Mouse (Mus musculus) kidney, embryonic 14.5 days (tissue): ENCODE data around the gene 1700057G04Rik. TPM values are rescaled to one million over a fixed set of nuclear protein-coding genes. Genes with fewer than 3 reads are reported as not detected.

Source experiments
- ATAC-seq: fragments of 200-750 bp; cut with Nextera tagmentation; 2 replicates; pipeline ENCODE4 v1.8.0; 2017; ENCODE audit warnings: moderate number of reproducible peaks, mild to moderate bottlenecking, moderate TSS enrichment, moderate library complexity; ENCODE audit not compliant: low FRiP score, low TSS enrichment
- H3K27ac ChIP-seq: fragments of 300-500 bp; sonication (generic); 2 replicates; pipeline ENCODE4 v1.5.1; 2014; ENCODE audit warnings: low read depth, mild to moderate bottlenecking, low read length, moderate library complexity, mixed read lengths
- H3K27me3 ChIP-seq: fragments of 300-500 bp; sonication (generic); 2 replicates; pipeline ENCODE4 v1.6.1; 2014; ENCODE audit warnings: mild to moderate bottlenecking, low read length; ENCODE audit not compliant: control insufficient read depth, insufficient read depth
- H3K36me3 ChIP-seq: fragments of 300-500 bp; sonication (generic); 2 replicates; pipeline ENCODE4 v1.6.1; 2014; ENCODE audit warnings: low read length, mixed read lengths; ENCODE audit not compliant: control insufficient read depth, insufficient read depth
- H3K4me1 ChIP-seq: fragments of 300-500 bp; sonication (generic); 2 replicates; pipeline ENCODE4 v1.6.1; 2014; ENCODE audit warnings: low read length, mixed read lengths; ENCODE audit not compliant: control insufficient read depth, insufficient read depth
- H3K4me2 ChIP-seq: fragments of 300-500 bp; sonication (generic); replicated peaks from 2 replicates; pipeline ENCODE4 v1.6.1; 2014; ENCODE audit warnings: low read depth, mild to moderate bottlenecking, low read length
- H3K4me3 ChIP-seq: fragments of 300-500 bp; sonication (generic); 2 replicates; pipeline ENCODE4 v1.5.1; 2014; ENCODE audit warnings: mild to moderate bottlenecking, low read length
- H3K9ac ChIP-seq: fragments of 300-500 bp; sonication (generic); 2 replicates; pipeline ENCODE4 v1.6.1; 2014; ENCODE audit warnings: low read depth, mild to moderate bottlenecking, low read length, moderate library complexity
- H3K9me3 ChIP-seq: fragments of 300-500 bp; sonication (generic); 2 replicates; pipeline ENCODE4 v1.6.1; 2016; ENCODE audit warnings: low read length; ENCODE audit not compliant: control insufficient read depth
- WGBS: fragments of 180-500 bp; shearing (Covaris S2); extraction: QIAGEN DNeasy Blood & Tissue Kit; methylation state at CpG from one replicate; pipeline ENCODE4 v1.1.7; 2014; 5-methylcytosine and 5-hydroxymethylcytosine counted together
- polyA plus RNA-seq: library from polyadenylated mRNA; unstranded; fragments of >200 nt; fragmentation: Nextera tagmentation; extraction: Ambion mirVana; gene quantifications from 2 replicates; pipeline ENCODE4 v1.2.1, GENCODE M21; 2014

1700057G04Rik gene
- polyA plus RNA-seq: not detected in 2 replicates

DNA sequence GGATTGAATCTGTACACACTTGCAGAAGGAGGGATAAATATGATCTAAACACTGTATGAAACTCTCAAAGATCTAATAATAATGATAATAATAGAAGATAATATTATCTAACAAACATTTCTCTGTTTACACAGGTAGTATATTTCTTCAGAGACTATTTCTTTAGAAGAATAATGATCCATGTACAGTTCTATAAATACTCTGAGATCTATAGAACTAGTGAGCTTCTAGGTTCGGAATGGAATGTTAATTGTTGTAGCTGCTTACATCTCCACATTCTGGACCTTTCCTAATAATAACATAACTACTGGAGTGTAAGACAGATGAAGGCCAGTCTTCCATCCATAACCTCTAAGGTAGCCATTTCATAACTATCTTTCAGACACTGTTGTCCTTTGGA, at the start of gene 1700057G04Rik:
Gene 1700057G04Rik, plus strand, starts transcription at position 301 of the 400 bp plus-strand sequence.
- Histone ChIP-seq H3K27me3 (no peaks in the 10 kb centered on the region), H3K9ac (no peak within 1 kb of the TSS), H3K36me3 (no peaks in the 10 kb centered on the region), H3K4me1 (peaks cover 15% of the 10 kb centered on the region; the same call in 1 of the 2 replicates), H3K4me2 (no peak within 1 kb of the TSS), H3K4me3 (no peak within 1 kb of the TSS), H3K9me3 (no peaks in the 10 kb centered on the region), H3K27ac (no peak within 1 kb of the TSS)
- ATAC-seq: no peak
- WGBS: 87% methylated on average over 1 of the region's 1 CpGs

DNA sequence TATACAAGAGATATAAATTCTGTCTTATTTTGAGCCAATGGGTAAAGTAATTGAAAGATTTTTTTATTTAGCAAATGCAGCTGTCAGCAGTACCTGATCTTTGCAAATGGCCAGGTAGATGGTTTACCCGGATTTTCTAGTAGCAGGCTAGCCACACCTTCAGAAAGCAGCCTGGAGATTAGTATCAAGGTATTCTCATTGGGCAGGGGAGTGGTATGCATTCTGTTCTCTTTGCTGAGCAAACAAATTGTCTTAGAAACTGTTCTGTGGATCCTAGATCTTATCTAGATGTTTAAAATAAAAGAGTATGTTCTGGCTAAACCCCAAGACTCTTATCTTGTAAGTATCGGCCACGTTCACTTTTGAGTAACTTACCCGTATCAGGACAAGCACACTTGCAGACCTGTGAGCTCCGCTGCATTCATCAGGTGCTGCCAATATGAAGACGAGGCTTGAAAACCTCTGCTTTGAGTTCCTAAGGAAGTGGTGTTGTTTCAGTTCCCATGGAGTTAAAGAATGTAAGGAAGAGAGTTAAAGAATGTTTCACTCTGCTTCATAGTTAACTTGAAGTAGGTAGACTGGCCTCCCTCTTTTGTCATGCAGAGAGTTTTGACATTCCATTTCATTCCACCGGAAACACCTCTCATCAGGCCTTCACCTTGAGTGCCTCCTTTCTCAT, 48.6 kb upstream of the 1700057G04Rik start:
- Histone ChIP-seq H3K27me3 (no peaks in the 10 kb centered on the region), H3K36me3 (peaks cover 19% of the 10 kb centered on the region), H3K9me3 (no peaks in the 10 kb centered on the region), H3K27ac (no peak overlapping the region), H3K4me2 (no peak overlapping the region), H3K4me1 (no peaks in the 10 kb centered on the region), H3K9ac (no peak overlapping the region), H3K4me3 (no peak overlapping the region)
- no peak for ATAC-seq
- 76% methylated on average over 7 of the region's 7 CpGs for WGBS

DNA sequence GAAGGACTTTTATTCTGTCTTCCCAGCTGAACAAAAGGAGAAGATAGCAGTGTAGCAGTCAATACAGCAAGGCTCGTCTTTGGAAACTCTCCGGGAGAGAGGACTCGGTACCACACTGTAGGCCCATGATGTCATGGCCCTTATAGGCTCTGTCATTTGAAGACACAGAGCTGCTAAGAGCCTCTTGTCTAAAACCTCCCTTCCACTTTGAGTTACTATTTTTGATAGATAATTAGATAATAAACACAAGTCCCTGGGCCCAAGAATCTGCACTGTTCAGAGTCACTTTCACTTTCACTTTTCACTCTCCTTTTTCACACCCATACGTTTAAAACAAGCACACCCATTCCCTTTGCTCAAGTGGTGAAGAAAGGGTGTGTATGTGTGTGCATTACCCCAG, 43.5 kb upstream of the 1700057G04Rik start:
- no peak overlapping the region for H3K4me2 ChIP-seq
- H3K4me1 ChIP-seq: no peaks in the 10 kb centered on the region
- H3K36me3 ChIP-seq: peaks cover 18% of the 10 kb centered on the region; the same call in 1 of the 2 replicates
- no peak overlapping the region for H3K27ac ChIP-seq
- ATAC-seq: no peak
- 82% methylated on average over 4 of the region's 4 CpGs for WGBS
- no peak overlapping the region for H3K4me3 ChIP-seq
- H3K9ac ChIP-seq: no peak overlapping the region
- H3K9me3 ChIP-seq: no peaks in the 10 kb centered on the region
- no peaks in the 10 kb centered on the region for H3K27me3 ChIP-seq

DNA sequence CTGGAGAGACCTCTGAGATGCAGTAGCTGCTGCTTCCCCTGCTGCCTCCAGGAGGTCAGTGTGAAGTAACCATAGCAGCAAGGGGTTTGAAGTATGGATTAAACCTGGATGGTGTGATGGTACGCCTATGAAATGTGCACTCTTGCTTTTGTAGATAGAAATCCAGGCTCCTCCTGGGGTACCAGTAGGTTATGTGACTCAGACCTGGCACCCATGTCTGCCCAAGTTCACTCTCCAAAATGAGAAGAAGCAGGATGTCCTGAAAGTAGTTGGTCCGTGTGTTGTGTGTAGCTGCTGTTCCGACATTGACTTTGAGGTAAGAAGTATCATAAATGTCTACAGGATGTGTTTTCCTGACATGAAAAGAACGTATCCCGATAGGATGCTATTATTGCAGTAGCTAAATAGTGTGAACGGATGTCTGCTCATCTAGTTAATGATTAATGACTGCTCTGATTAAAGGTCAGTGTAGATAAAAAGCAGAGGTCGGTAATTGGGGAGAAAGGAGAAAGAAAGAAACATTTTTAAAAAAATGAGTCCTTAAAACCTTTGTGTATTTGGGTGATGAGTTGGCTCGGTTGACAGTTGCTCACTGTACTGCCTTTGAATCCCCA, 42.5 kb upstream of the 1700057G04Rik start:
- 61% methylated on average over 8 of the region's 8 CpGs for WGBS
- Histone ChIP-seq H3K27me3 (no peaks in the 10 kb centered on the region), H3K27ac (no peak overlapping the region), H3K9me3 (no peaks in the 10 kb centered on the region), H3K36me3 (peaks cover 18% of the 10 kb centered on the region; the same call in 1 of the 2 replicates), H3K4me2 (no peak overlapping the region), H3K4me3 (no peak overlapping the region), H3K4me1 (no peaks in the 10 kb centered on the region), H3K9ac (no peak overlapping the region)
- ATAC-seq: no peak

DNA sequence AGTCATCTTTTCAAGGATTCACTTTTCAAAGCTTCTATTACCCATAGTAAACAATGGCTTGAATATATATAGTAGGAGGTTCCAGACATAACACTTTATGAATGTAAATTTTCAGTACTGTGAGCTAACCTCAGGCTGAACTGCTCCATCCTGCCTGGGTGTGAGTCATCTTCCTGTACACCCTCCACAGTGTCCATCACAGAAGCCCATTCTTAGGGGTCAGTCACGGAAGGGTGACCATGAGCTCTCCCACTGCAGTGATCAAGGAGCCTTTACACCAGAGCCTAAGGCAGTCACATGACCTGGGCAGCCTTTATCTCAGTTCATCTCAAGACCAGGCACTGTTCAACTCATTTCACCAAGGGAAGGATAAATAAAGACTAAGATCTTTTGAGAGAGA, 41.4 kb upstream of the 1700057G04Rik start:
- Histone ChIP-seq H3K4me3 (no peak overlapping the region), H3K4me2 (no peak overlapping the region), H3K4me1 (peaks cover 4% of the 10 kb centered on the region; the same call in 1 of the 2 replicates), H3K27ac (no peak overlapping the region), H3K27me3 (no peaks in the 10 kb centered on the region), H3K9me3 (no peaks in the 10 kb centered on the region), H3K36me3 (peaks cover 16% of the 10 kb centered on the region; the same call in 1 of the 2 replicates), H3K9ac (no peak overlapping the region)
- 70% methylated on average over 1 of the region's 1 CpGs for WGBS
- peak; percentile 92 for ATAC-seq

DNA sequence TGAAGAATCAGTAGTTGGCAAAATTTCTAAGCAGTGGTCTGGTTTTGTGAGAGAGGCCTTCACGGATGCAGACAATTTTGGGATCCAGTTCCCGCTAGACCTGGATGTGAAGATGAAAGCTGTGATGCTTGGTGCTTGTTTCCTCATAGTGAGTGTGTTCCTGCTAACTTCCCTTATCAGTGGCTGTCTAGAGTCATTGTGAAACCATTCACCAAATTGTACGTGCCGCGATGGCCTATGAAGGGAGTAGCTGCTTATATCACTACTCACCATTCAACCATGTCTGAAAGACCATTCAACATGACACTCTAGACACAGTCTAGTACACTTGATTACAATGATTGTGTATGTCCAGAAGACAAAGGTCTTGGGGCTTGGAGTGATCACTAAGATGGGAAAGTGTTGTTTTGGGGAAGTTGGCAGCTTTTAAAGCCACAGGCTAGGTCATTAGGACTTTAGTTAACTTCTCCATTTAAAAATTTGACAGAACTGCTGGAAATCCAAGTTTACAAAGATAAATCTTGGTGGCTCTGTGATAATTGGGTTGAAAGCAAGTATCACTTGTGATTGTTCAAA, 39.3 kb upstream of the 1700057G04Rik start:
- Histone ChIP-seq H3K27ac (no peak overlapping the region), H3K9me3 (no peaks in the 10 kb centered on the region), H3K4me2 (no peak overlapping the region), H3K27me3 (no peaks in the 10 kb centered on the region), H3K36me3 (peaks cover 13% of the 10 kb centered on the region; the same call in 1 of the 2 replicates), H3K9ac (no peak overlapping the region), H3K4me3 (no peak overlapping the region), H3K4me1 (peaks cover 23% of the 10 kb centered on the region)
- no peak for ATAC-seq
- WGBS: 83% methylated on average over 5 of the region's 5 CpGs

DNA sequence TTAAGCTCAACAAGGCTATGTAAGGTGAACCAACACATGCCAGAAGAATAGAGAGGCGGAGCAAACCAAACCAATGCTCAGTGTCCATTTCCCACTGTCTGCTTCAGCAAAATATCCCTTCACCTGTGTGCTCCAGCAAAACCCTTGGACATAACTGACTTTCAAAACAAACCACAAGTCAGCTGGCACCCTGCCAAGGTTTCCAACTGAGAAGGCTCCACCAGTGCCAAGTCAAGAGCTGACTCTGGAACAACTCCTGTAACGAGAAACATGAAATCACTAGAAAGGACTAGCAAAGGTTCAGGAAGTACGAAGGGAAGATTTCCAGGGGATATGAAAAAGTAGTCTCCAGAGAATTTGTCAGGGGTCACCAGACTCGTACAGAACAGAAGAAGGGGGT, 38.2 kb upstream of the 1700057G04Rik start:
- no peak overlapping the region for H3K4me2 ChIP-seq
- H3K36me3 ChIP-seq: peaks cover 13% of the 10 kb centered on the region; the same call in 1 of the 2 replicates
- peaks cover 32% of the 10 kb centered on the region for H3K4me1 ChIP-seq
- 45% methylated on average over 4 of the region's 4 CpGs for WGBS
- no peak for ATAC-seq
- H3K27me3 ChIP-seq: no peaks in the 10 kb centered on the region
- no peak overlapping the region for H3K4me3 ChIP-seq
- no peak overlapping the region for H3K9ac ChIP-seq
- no peaks in the 10 kb centered on the region for H3K9me3 ChIP-seq
- no peak overlapping the region; the same call in 1 of the 2 replicates for H3K27ac ChIP-seq

DNA sequence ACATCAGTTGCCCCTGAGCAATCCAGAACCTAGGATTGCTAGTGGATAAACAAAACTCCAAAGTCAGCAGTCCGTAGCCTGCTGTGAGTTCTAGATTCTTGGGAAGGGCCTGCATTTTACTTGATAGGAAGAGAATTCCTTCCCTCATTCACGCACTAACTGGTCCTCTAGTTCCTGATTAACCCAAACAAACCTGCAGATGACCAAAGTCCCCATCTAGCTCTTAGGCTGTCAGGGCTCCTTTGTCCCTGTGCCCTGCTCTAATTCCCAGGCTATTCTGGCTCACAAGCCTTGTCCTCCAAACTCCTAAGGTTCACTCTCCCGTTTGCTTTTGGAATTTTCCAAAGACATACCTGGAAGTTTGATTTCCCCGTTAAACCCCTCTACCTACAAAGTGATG, 36.5 kb upstream of the 1700057G04Rik start:
- Histone ChIP-seq H3K27me3 (no peaks in the 10 kb centered on the region), H3K4me1 (peaks cover 35% of the 10 kb centered on the region), H3K36me3 (peaks cover 13% of the 10 kb centered on the region; the same call in 1 of the 2 replicates), H3K27ac (no peak overlapping the region; the same call in 1 of the 2 replicates), H3K9me3 (no peaks in the 10 kb centered on the region), H3K9ac (no peak overlapping the region), H3K4me3 (no peak overlapping the region), H3K4me2 (no peak overlapping the region)
- ATAC-seq: no peak
- WGBS: 79% methylated on average over 4 of the region's 4 CpGs

DNA sequence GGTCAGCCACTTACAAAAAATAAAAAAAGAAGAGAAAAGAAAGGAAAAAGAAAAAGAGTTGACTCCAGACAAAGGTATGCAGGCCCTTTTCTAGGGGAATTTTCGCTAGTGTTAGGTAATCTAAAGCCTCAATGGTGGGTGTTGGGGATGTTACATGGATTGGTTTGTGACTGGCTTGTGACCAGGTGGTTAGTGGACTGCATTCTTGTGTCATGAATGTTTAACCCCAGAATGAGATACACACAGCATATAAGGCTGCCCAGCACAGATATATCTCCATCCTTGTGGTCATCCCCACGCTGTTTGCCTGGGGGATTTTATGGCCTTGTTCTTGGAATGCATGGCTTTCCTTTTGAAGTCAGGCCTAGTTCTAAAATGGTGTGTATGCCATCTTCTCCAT, 35.9 kb upstream of the 1700057G04Rik start:
- H3K9me3 ChIP-seq: no peaks in the 10 kb centered on the region
- no peak overlapping the region for H3K4me3 ChIP-seq
- H3K9ac ChIP-seq: no peak overlapping the region
- ATAC-seq: no peak
- H3K27me3 ChIP-seq: no peaks in the 10 kb centered on the region
- H3K27ac ChIP-seq: no peak overlapping the region; the same call in 1 of the 2 replicates
- peaks cover 12% of the 10 kb centered on the region; the same call in 1 of the 2 replicates for H3K36me3 ChIP-seq
- WGBS: 76% methylated on average over 2 of the region's 2 CpGs
- H3K4me1 ChIP-seq: peaks cover 35% of the 10 kb centered on the region
- no peak overlapping the region for H3K4me2 ChIP-seq
